Mouse (Mus musculus) heart, embryonic 11.5 days (tissue): ENCODE data around the gene Arhgef25. TPM values are rescaled to one million over a fixed set of nuclear protein-coding genes. Genes with fewer than 3 reads are reported as not detected.

Experiments used
- ATAC-seq: fragments of 200-750 bp; cut with Nextera tagmentation; replicated peaks from 2 replicates; pipeline ENCODE4 v1.8.0; 2017; ENCODE audit warnings: moderate library complexity; ENCODE audit not compliant: insufficient number of reproducible peaks, low FRiP score, low TSS enrichment
- H3K27ac ChIP-seq: fragments of 300-500 bp; sonication (generic); 2 replicates; pipeline ENCODE4 v1.5.1; 2014; ENCODE audit warnings: mild to moderate bottlenecking, low read depth, low read length
- H3K27me3 ChIP-seq: fragments of 300-500 bp; sonication (generic); 2 replicates; pipeline ENCODE4 v1.6.1; 2014; ENCODE audit warnings: mild to moderate bottlenecking, low read length, mixed read lengths; ENCODE audit not compliant: control insufficient read depth, insufficient read depth
- H3K36me3 ChIP-seq: fragments of 300-500 bp; sonication (generic); 2 replicates; pipeline ENCODE4 v1.6.1; 2014; ENCODE audit warnings: mild to moderate bottlenecking, low read length, moderate library complexity, mixed read lengths; ENCODE audit not compliant: control insufficient read depth, insufficient read depth
- H3K4me1 ChIP-seq: fragments of 300-500 bp; sonication (generic); 2 replicates; pipeline ENCODE4 v1.6.1; 2014; ENCODE audit warnings: low read length; ENCODE audit not compliant: control insufficient read depth, insufficient read depth
- H3K4me2 ChIP-seq: fragments of 300-500 bp; sonication (generic); 2 replicates; pipeline ENCODE4 v1.6.1; 2014; ENCODE audit warnings: mild to moderate bottlenecking, moderate library complexity
- H3K4me3 ChIP-seq: fragments of 300-500 bp; sonication (generic); 2 replicates; pipeline ENCODE4 v1.5.1; 2014; ENCODE audit warnings: low read depth, low read length
- H3K9ac ChIP-seq: fragments of 300-500 bp; sonication (generic); 2 replicates; pipeline ENCODE4 v1.6.1; 2014; ENCODE audit warnings: mild to moderate bottlenecking, low read depth, low read length, moderate library complexity
- H3K9me3 ChIP-seq: fragments of 300-500 bp; sonication (generic); replicated peaks from 2 replicates; pipeline ENCODE4 v1.6.1; 2016; ENCODE audit warnings: low read length; ENCODE audit not compliant: control insufficient read depth
- WGBS: fragments of 180-500 bp; shearing (Covaris S2); extraction: QIAGEN DNeasy Blood & Tissue Kit; methylation state at CpG from one replicate; pipeline ENCODE4 v1.1.7; 2014; ENCODE audit not compliant: insufficient replicate concordance; 5-methylcytosine and 5-hydroxymethylcytosine counted together
- polyA plus RNA-seq: library from polyadenylated mRNA; unstranded; fragments of >200 nt; fragmentation: Nextera tagmentation; extraction: Ambion mirVana; gene quantifications from 2 replicates; pipeline ENCODE4 v1.2.1, GENCODE M21; 2014

Arhgef25 gene
- polyA plus RNA-seq, 1 experiment from 2014 or later: 17.9 TPM

DNA sequence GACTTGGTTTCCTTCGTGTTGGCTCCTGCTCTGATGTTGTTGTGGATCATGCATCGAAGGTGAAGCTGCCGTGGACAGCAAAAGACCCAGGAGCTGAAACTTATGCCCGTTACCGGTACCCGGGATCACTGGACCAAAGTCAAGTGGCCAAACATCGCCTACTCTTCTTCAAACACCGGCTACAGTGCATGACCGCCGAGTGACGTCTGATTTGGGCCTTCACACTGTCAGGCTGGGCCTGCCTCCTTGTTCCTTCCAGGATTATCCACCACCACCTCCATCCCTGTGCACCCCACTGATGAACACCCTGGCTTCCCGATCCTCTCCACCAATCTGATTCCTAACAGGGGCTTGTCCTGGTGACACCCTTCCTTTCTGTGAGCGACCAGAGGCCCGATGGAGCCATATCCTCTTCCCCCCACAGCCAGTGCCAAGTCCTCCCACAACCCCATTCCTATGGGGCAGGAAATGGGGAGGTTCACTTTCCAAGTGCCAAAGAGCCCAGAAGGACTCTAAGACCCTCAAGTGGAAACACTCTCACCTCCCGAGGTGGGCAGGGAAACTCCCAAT, 18.2 kb downstream of the Arhgef25 start:
- H3K27me3 ChIP-seq: peaks cover 65% of the 10 kb centered on the region

DNA sequence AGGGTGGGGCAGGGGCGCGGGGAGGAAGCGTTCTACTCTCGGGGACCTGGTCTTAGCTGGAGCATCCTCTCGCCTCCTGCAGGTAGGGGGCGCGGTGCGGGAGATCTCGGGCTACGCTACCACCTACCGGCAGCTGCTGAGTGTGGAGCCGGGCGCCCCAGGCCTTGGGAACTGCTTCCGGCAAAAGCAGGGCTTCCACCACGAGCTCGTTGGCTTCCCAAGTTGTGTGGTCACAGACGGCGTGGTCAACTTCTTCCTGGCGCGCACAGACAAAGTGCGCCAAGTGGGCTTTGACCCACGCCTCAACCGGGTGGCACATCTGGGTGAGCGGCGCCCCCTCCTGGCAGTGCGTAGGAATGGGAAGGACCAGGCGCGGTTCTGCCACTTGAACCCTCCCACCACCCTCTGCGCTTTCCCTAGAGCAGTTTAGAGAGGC, 19.0 kb downstream of the Arhgef25 start:
- Histone ChIP-seq H3K36me3 (no peaks in the 10 kb centered on the region), H3K27me3 (peaks cover 66% of the 10 kb centered on the region), H3K27ac (no peak overlapping the region), H3K9me3 (no peaks in the 10 kb centered on the region), H3K4me1 (peaks cover 19% of the 10 kb centered on the region; the same call in 1 of the 2 replicates), H3K4me2 (peak overlapping the region; percentile 71), H3K4me3 (peak overlapping the region; percentile 39), H3K9ac (no peak overlapping the region)
- under 1% methylated on average over 29 of the region's 29 CpGs for WGBS
- ATAC-seq: peak; percentile 47; the same call in 1 of the 2 replicates

More for the DNA sequence above, 18.2 kb downstream of the Arhgef25 start:
- no peak overlapping the region for H3K4me2 ChIP-seq
- 75% methylated on average over 15 of the region's 15 CpGs for WGBS
- no peaks in the 10 kb centered on the region for H3K9me3 ChIP-seq
- no peak overlapping the region for H3K4me3 ChIP-seq
- ATAC-seq: no peak
- H3K4me1 ChIP-seq: peaks cover 16% of the 10 kb centered on the region
- no peaks in the 10 kb centered on the region for H3K36me3 ChIP-seq
- H3K27ac ChIP-seq: no peak overlapping the region
- H3K9ac ChIP-seq: no peak overlapping the region

DNA sequence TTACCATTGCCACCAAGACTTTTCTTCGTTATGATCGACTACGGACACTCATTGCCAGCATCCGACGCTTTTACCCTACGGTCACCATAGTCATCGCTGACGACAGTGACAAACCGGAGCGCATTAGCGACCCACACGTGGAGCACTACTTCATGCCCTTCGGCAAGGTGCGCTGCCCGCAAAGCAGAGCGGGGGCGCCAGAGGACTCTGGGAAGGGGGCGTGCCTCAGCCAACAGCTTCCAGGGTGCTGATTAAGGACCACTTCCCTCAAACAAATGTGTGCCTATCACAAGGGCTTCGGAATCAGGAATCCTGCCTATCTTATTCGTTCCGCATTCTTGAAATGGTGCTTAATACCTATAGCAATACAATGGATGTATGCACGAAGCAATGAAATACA, 19.9 kb downstream of the Arhgef25 start:
- Histone ChIP-seq H3K27me3 (peaks cover 75% of the 10 kb centered on the region), H3K4me1 (peaks cover 24% of the 10 kb centered on the region), H3K9ac (no peak overlapping the region), H3K9me3 (no peaks in the 10 kb centered on the region), H3K27ac (no peak overlapping the region), H3K4me3 (peak overlapping the region; percentile 39), H3K4me2 (peak overlapping the region; percentile 71), H3K36me3 (no peaks in the 10 kb centered on the region)
- no peak for ATAC-seq
- 2% methylated on average over 22 of the region's 22 CpGs for WGBS

DNA sequence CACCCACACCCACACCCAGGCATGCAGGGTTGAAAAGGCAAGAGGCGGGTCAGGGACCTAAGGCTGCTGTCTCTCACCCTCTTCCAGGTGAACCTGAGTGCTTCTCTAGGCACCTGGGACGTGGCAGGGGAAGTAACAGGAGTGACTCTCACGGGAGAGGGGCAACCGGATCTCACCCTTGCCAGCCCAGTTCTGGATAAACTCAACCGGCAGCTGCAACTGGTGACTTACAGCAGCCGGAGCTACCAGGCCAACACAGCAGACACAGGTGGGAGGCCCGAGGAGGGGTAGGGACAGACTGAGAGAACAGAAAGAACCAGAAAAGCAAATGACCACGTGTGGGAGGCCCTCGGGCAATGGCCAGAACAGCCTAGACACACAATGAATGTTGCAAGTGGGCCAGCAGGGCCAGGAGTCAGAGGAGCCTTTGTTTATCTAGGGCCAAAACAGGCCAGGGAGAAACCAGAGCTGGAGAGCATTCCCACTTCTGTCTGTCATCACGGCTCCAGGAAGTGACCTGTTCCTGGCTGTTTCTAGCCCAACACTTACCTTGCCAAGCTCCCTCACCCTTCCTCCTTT, 22.2 kb downstream of the Arhgef25 start:
- H3K4me1 ChIP-seq: peaks cover 27% of the 10 kb centered on the region
- peaks cover 87% of the 10 kb centered on the region for H3K27me3 ChIP-seq
- H3K9me3 ChIP-seq: no peaks in the 10 kb centered on the region
- no peak overlapping the region for H3K27ac ChIP-seq
- no peaks in the 10 kb centered on the region for H3K36me3 ChIP-seq
- no peak overlapping the region for H3K9ac ChIP-seq
- WGBS: 14% methylated on average over 10 of the region's 10 CpGs
- ATAC-seq: no peak
- no peak overlapping the region for H3K4me2 ChIP-seq
- no peak overlapping the region for H3K4me3 ChIP-seq

DNA sequence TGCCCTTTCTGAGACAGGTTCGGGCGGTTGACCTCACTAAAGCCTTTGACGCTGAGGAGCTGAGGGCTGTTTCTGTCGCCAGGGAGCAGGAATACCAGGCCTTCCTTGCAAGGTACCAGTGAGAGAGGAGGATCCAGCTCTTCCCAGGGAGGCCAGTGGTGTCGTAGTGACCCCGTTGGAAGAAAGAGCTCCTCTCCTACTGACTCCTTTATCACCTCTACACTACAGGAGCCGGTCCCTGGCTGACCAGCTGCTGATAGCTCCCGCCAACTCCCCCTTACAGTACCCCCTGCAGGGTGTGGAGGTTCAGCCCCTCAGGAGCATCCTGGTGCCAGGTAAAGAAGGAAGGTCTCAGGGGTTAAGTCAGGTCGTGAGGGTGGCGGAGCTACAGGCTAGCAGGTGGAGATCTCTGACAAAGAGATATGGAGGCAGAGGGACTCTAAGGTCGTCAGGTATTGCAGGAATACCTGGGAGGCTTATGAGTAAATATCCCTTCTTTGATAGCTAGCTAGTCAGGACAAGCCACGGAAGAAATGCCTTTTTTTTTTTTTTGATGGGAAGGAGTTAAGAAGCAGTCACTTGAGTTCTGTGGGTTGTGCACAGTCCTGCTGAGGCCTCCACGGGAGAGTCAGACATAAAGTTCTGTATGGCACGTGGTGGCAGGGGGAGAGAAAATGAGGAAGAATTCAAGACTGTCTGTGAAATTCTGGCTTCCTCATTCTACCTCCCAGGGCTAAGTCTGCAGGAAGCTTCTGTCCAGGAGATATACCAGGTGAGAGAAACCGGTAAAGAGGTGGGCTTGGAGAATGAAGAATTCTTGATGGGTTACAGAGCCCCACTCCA, 22.9 kb downstream of the Arhgef25 start:
- Histone ChIP-seq H3K27ac (no peak overlapping the region), H3K4me2 (no peak overlapping the region; the same call in 1 of the 2 replicates), H3K27me3 (peaks cover 83% of the 10 kb centered on the region), H3K36me3 (no peaks in the 10 kb centered on the region), H3K4me3 (peak overlapping the region; percentile 58), H3K9ac (no peak overlapping the region), H3K4me1 (peaks cover 27% of the 10 kb centered on the region), H3K9me3 (no peaks in the 10 kb centered on the region)
- ATAC-seq: no peak
- WGBS: 13% methylated on average over 15 of the region's 15 CpGs

DNA sequence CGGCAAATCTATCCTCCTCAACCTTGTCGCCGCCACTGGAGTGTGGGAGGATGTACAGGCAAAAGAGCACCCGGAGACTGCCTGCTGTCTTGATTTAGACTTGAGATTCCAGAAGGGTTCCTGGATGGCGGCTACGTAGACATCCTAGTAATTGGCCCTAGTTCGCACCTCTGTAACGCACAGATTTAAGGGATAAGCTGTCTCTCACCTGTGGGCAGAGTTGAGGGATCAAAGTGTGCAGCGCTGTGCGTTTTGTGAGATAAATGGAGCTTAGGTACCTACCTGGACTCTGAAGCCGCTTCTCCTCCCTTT, 23.5 kb downstream of the Arhgef25 start:
- peaks cover 77% of the 10 kb centered on the region for H3K27me3 ChIP-seq
- peak overlapping the region; percentile 58 for H3K4me3 ChIP-seq
- H3K9me3 ChIP-seq: no peaks in the 10 kb centered on the region
- H3K27ac ChIP-seq: no peak overlapping the region
- H3K4me1 ChIP-seq: peaks cover 27% of the 10 kb centered on the region
- no peaks in the 10 kb centered on the region for H3K36me3 ChIP-seq
- WGBS: under 1% methylated on average over 11 of the region's 11 CpGs
- H3K4me2 ChIP-seq: peak overlapping the region; percentile 84
- H3K9ac ChIP-seq: no peak overlapping the region
- no peak for ATAC-seq

DNA sequence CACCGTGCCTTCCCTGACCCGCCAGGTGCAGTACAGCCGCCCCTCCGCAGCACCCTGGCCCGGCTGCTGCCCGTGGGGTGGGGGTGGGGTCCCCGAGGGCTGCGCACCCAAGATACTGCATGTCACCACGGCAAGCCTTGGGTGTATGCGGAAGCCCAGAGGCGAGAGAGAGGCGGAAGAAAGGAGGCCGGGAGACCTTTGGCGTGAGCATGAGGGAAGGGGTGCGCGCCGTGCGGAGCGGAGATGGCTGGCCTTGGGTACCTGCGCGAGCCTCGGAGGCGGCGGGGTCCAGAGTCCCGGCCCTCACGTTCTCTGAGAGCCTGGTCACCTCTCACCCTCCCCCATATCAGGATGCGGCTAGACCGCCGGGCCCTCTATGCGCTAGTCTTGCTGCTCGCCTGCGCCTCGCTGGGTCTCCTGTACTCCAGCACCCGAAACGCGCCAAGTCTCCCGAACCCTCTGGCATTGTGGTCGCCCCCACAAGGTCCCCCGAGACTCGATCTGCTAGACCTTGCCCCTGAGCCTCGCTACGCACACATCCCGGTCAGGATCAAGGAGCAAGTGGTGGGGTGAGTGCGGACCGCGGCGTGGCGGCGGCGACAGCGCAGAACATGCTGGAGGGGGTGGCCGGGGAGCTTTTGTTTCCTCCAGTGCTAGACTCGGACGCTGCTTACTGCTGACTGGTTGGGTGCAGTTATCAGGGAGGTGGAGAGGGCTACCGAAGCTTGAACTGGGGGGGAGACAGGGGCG, 24.1 kb downstream of the Arhgef25 start:
- H3K4me1 ChIP-seq: peaks cover 26% of the 10 kb centered on the region
- ATAC-seq: peak; percentile 44; the same call in 1 of the 2 replicates
- WGBS: under 1% methylated on average over 55 of the region's 56 CpGs
- H3K4me2 ChIP-seq: peak overlapping the region; percentile 84
- H3K4me3 ChIP-seq: peak overlapping the region; percentile 58
- H3K27ac ChIP-seq: no peak overlapping the region
- H3K36me3 ChIP-seq: no peaks in the 10 kb centered on the region
- no peaks in the 10 kb centered on the region for H3K9me3 ChIP-seq
- H3K27me3 ChIP-seq: peaks cover 72% of the 10 kb centered on the region
- H3K9ac ChIP-seq: peak overlapping the region; percentile 61; the same call in 1 of the 2 replicates

DNA sequence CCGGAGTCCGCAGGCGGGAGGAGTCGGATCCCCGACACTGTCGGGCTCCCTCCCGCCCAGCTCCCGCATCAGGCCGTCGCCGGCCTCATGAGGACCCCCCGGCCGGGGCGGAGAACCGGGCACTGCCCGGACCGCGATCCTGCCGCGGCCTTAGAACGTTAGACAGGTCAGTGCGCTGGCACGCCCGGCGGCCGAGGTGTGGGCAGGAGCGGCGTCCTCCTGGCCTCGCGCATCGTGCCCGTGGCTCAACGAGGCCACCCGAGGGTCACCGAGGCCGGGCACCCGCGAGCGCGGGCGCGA, 24.6 kb downstream of the Arhgef25 start:
- H3K9ac ChIP-seq: peak overlapping the region; percentile 61; the same call in 1 of the 2 replicates
- WGBS: 1% methylated on average over 38 of the region's 42 CpGs
- H3K27me3 ChIP-seq: peaks cover 67% of the 10 kb centered on the region
- H3K4me3 ChIP-seq: peak overlapping the region; percentile 58
- H3K4me2 ChIP-seq: peak overlapping the region; percentile 84
- H3K27ac ChIP-seq: no peak overlapping the region
- ATAC-seq: peak; percentile 40
- H3K4me1 ChIP-seq: peaks cover 21% of the 10 kb centered on the region
- no peaks in the 10 kb centered on the region for H3K9me3 ChIP-seq
- no peaks in the 10 kb centered on the region for H3K36me3 ChIP-seq
